Mouse (Mus musculus) G1E (cell line): ENCODE results near the gene Dtx2.
A peak's percentile ranks its signal among the peaks of the same experiment; 100 is the strongest.

Experiments used
- CTCF ChIP-seq: IDR thresholded peaks from 2 replicates; pipeline ENCODE4 v1.5.1; 2012; ENCODE audit warnings: low read depth, low read length, inconsistent platforms, mixed read lengths
- GATA1 ChIP-seq: IDR thresholded peaks from 2 replicates; pipeline ENCODE4 v1.6.1; 2012; ENCODE audit warnings: borderline replicate concordance, low read length, inconsistent platforms, mixed read lengths
- TAL1 ChIP-seq: conservative IDR thresholded peaks from 2 replicates; pipeline ENCODE4 v1.6.1; 2012; ENCODE audit warnings: low read depth, low read length, inconsistent platforms, mixed read lengths

GRCm38 (mm10) chr5:135982398-135982797, 12.2 kb upstream of the Dtx2 start:
- peak; percentile 84 for TF ChIP-seq CTCF
- no peak for TF ChIP-seq TAL1
- TF ChIP-seq GATA1 = no peak
